Mouse (Mus musculus): Measurements from ENCODE around the gene Sorbs1. TPM values are rescaled to one million over a fixed set of nuclear protein-coding genes. Genes with fewer than 3 reads are reported as not detected.

Gene Sorbs1
- total and polyA plus RNA-seq, 2 experiments from 2014 or later: 140 to 153 TPM

GRCm38 (mm10) chr19:40346232-40346844 is 167.2 kb downstream of the Sorbs1 start:
- no peak for DNase-seq (ENCODE audit: low spot score)
- no peak overlapping the region for H3K4me2 ChIP-seq (ENCODE audit: low read depth, low read length)
- H3K4me3 ChIP-seq (ENCODE audit: low read depth, low read length): no peak overlapping the region
- H3K4me1 ChIP-seq (ENCODE audit: control insufficient read depth, insufficient read depth): peaks cover 31% of the 10 kb centered on the region
- TF ChIP-seq EP300 (IDR thresholded peaks at IDR 0.05; ENCODE audit: low read depth) (no peak), CTCF (IDR thresholded peaks at IDR 0.05; ENCODE audit: low read depth) (no peak)
- H3K27ac ChIP-seq (ENCODE audit: low read depth): peak overlapping the region; percentile 86
- no peaks in the 10 kb centered on the region for H3K27me3 ChIP-seq (ENCODE audit: control insufficient read depth, insufficient read depth, low read length)
- WGBS: 29% methylated on average over 5 of the region's 5 CpGs
- H3K9ac ChIP-seq (replicated peaks; ENCODE audit: low read depth, low read length): peak overlapping the region; percentile 12; the same call in 1 of the 2 replicates
- ATAC-seq (ENCODE audit: insufficient read depth, low read depth): no peak; the same call in 1 of the 2 replicates
- H3K36me3 ChIP-seq (replicated peaks; ENCODE audit: control insufficient read depth, insufficient read depth, low read length): peaks cover 75% of the 10 kb centered on the region
- no peaks in the 10 kb centered on the region for H3K9me3 ChIP-seq (replicated peaks; ENCODE audit: control insufficient read depth, low read length)

GRCm38 (mm10) chr19:40345684-40346083 is 167.9 kb downstream of the Sorbs1 start:
- DNase-seq (ENCODE audit: low spot score) (peak; percentile 71), ATAC-seq (ENCODE audit: insufficient read depth, low read depth) (0 out of 2 replicates have a peak, but pooled peaks have one; percentile 31)
- peak; percentile 86 for TF ChIP-seq CTCF (IDR thresholded peaks at IDR 0.05; ENCODE audit: low read depth)
- TF ChIP-seq EP300 (IDR thresholded peaks at IDR 0.05; ENCODE audit: low read depth): no peak
- Histone ChIP-seq H3K36me3 (replicated peaks; ENCODE audit: control insufficient read depth, insufficient read depth, low read length) (peaks cover 72% of the 10 kb centered on the region), H3K9me3 (replicated peaks; ENCODE audit: control insufficient read depth, low read length) (no peaks in the 10 kb centered on the region), H3K27me3 (ENCODE audit: control insufficient read depth, insufficient read depth, low read length) (no peaks in the 10 kb centered on the region), H3K9ac (replicated peaks; ENCODE audit: low read depth, low read length) (no peak overlapping the region), H3K4me3 (ENCODE audit: low read depth, low read length) (no peak overlapping the region), H3K27ac (ENCODE audit: low read depth) (peak overlapping the region; percentile 86), H3K4me1 (ENCODE audit: control insufficient read depth, insufficient read depth) (peaks cover 31% of the 10 kb centered on the region), H3K4me2 (ENCODE audit: low read depth, low read length) (no peak overlapping the region)
- 24% methylated on average over 5 of the region's 5 CpGs for WGBS

DNA sequence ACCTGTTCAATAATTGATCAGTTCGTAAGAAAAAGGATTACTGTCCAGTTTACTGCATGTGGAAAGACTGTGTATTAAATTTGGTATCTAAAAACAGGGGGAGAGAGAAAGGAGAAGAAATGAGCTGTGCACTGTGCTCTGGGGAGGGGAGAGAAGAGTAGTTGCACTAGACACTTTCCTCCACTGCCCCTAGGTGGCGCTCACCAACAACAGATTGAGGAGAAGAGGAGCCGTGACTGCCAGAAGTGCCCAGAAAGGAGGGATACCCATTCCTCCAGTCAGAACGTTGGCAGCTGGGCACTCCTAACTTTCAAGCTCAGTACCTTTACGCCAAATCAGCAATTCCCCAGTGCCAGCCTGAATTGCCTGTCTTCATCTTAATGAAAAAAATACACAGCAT is 170.6 kb downstream of the Sorbs1 start:
- Histone ChIP-seq H3K9me3 (replicated peaks; ENCODE audit: control insufficient read depth, low read length) (no peaks in the 10 kb centered on the region), H3K4me2 (ENCODE audit: low read depth, low read length) (no peak overlapping the region), H3K4me3 (ENCODE audit: low read depth, low read length) (no peak overlapping the region), H3K27me3 (ENCODE audit: control insufficient read depth, insufficient read depth, low read length) (no peaks in the 10 kb centered on the region), H3K36me3 (replicated peaks; ENCODE audit: control insufficient read depth, insufficient read depth, low read length) (peaks cover 70% of the 10 kb centered on the region), H3K27ac (ENCODE audit: low read depth) (no peak overlapping the region), H3K9ac (replicated peaks; ENCODE audit: low read depth, low read length) (no peak overlapping the region), H3K4me1 (ENCODE audit: control insufficient read depth, insufficient read depth) (peaks cover 25% of the 10 kb centered on the region)
- DNase-seq (ENCODE audit: low spot score) (peak; percentile 71), ATAC-seq (ENCODE audit: insufficient read depth, low read depth) (peak; percentile 51; the same call in 1 of the 2 replicates)
- WGBS: 13% methylated on average over 5 of the region's 5 CpGs
- TF ChIP-seq EP300 (IDR thresholded peaks at IDR 0.05; ENCODE audit: low read depth) (no peak), CTCF (IDR thresholded peaks at IDR 0.05; ENCODE audit: low read depth) (peak; percentile 89)

DNA sequence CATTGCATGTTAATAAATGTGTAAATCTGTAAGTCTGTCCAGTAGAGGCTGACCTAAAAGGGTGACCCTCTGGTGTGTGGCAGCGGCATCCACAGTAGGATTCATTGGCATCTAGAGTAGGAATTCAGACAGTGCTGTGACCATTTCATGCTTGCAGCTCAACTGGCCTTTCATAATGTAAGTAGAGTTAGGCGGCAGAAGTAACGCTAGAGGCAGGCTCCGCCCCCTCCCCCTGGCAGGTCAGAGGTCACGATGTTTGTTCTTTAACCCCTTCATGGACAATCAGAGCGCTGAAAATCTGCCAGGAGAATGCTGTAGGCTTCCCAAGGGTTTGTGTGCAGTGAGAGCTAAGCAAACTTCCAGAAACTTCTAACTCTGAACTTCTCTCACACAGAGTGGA is 172.4 kb downstream of the Sorbs1 start:
- Histone ChIP-seq H3K9me3 (replicated peaks; ENCODE audit: control insufficient read depth, low read length) (no peaks in the 10 kb centered on the region), H3K4me2 (ENCODE audit: low read depth, low read length) (no peak overlapping the region), H3K36me3 (replicated peaks; ENCODE audit: control insufficient read depth, insufficient read depth, low read length) (peaks cover 72% of the 10 kb centered on the region), H3K4me3 (ENCODE audit: low read depth, low read length) (no peak overlapping the region), H3K27me3 (ENCODE audit: control insufficient read depth, insufficient read depth, low read length) (no peaks in the 10 kb centered on the region), H3K9ac (replicated peaks; ENCODE audit: low read depth, low read length) (no peak overlapping the region), H3K4me1 (ENCODE audit: control insufficient read depth, insufficient read depth) (peaks cover 7% of the 10 kb centered on the region; the same call in 1 of the 2 replicates), H3K27ac (ENCODE audit: low read depth) (no peak overlapping the region)
- ATAC-seq (ENCODE audit: insufficient read depth, low read depth): no peak
- DNase-seq (ENCODE audit: low spot score): no peak
- WGBS: 51% methylated on average over 6 of the region's 6 CpGs
- no peak for TF ChIP-seq CTCF (IDR thresholded peaks at IDR 0.05; ENCODE audit: low read depth)

- DNase-seq (ENCODE audit: low spot score) (no peak), ATAC-seq (ENCODE audit: insufficient read depth, low read depth) (no peak; the same call in 1 of the 2 replicates)
- H3K36me3 ChIP-seq (replicated peaks; ENCODE audit: control insufficient read depth, insufficient read depth, low read length): peaks cover 57% of the 10 kb centered on the region
- 66% methylated on average over 4 of the region's 4 CpGs for WGBS
- H3K9ac ChIP-seq (replicated peaks; ENCODE audit: low read depth, low read length): no peak overlapping the region
- no peak overlapping the region for H3K4me3 ChIP-seq (ENCODE audit: low read depth, low read length)
- peaks cover 16% of the 10 kb centered on the region for H3K4me1 ChIP-seq (ENCODE audit: control insufficient read depth, insufficient read depth)
- no peak overlapping the region for H3K4me2 ChIP-seq (ENCODE audit: low read depth, low read length)
- no peaks in the 10 kb centered on the region for H3K27me3 ChIP-seq (ENCODE audit: control insufficient read depth, insufficient read depth, low read length)
- no peaks in the 10 kb centered on the region for H3K9me3 ChIP-seq (replicated peaks; ENCODE audit: control insufficient read depth, low read length)
- H3K27ac ChIP-seq (ENCODE audit: low read depth): no peak overlapping the region
- TF ChIP-seq EP300 (IDR thresholded peaks at IDR 0.05; ENCODE audit: low read depth) (no peak), CTCF (IDR thresholded peaks at IDR 0.05; ENCODE audit: low read depth) (no peak)
Measured at GRCm38 (mm10) chr19:40336694-40337093, 176.9 kb downstream of the Sorbs1 start.

DNA sequence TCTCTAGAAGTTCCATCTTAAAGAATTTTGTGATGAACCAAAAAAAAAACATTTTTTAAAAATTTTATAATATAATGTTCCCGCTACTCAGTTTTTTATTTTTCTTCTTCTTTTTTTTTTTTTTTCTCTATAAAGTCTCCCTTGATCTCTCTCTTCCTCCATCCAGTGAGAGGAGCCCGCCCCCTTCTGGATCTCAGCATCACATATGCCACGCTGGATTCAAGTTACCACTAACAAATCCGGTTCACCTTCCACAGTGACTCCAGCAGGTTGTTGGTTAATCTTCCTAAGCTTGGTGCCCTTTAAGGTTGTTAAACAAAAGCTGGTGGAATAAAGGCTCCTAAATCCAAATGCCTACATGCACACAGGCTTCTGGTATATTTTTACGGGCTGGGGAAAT is 179.7 kb downstream of the Sorbs1 start:
- Histone ChIP-seq H3K9ac (replicated peaks; ENCODE audit: low read depth, low read length) (no peak overlapping the region), H3K9me3 (replicated peaks; ENCODE audit: control insufficient read depth, low read length) (no peaks in the 10 kb centered on the region), H3K4me1 (ENCODE audit: control insufficient read depth, insufficient read depth) (peaks cover 14% of the 10 kb centered on the region), H3K4me2 (ENCODE audit: low read depth, low read length) (no peak overlapping the region), H3K36me3 (replicated peaks; ENCODE audit: control insufficient read depth, insufficient read depth, low read length) (peaks cover 46% of the 10 kb centered on the region), H3K27ac (ENCODE audit: low read depth) (no peak overlapping the region), H3K4me3 (ENCODE audit: low read depth, low read length) (no peak overlapping the region), H3K27me3 (ENCODE audit: control insufficient read depth, insufficient read depth, low read length) (no peaks in the 10 kb centered on the region)
- DNase-seq (ENCODE audit: low spot score) (no peak), ATAC-seq (ENCODE audit: insufficient read depth, low read depth) (no peak)
- WGBS: 57% methylated on average over 5 of the region's 5 CpGs
- TF ChIP-seq EP300 (IDR thresholded peaks at IDR 0.05; ENCODE audit: low read depth) (no peak), CTCF (IDR thresholded peaks at IDR 0.05; ENCODE audit: low read depth) (peak; percentile 35)
